Mouse (Mus musculus) ES-Bruce4 (cell line): ENCODE measurements around the gene Kank1. TPM values are rescaled to one million over a fixed set of nuclear protein-coding genes. Genes with fewer than 3 reads are reported as not detected.

Experiments
- H3K27ac ChIP-seq: 2 replicates; pipeline ENCODE4 v1.5.1; 2012; ENCODE audit warnings: low read length, inconsistent platforms; ENCODE audit not compliant: insufficient read depth
- H3K27me3 ChIP-seq: 2 replicates; pipeline ENCODE4 v1.6.1; 2012; ENCODE audit warnings: mild to moderate bottlenecking, low read length, inconsistent platforms; ENCODE audit not compliant: control insufficient read depth, poor library complexity, insufficient read depth, severe bottlenecking
- H3K36me3 ChIP-seq: 2 replicates; pipeline ENCODE4 v1.6.1; 2012; ENCODE audit warnings: inconsistent platforms, mild to moderate bottlenecking, low read length, moderate library complexity; ENCODE audit not compliant: control insufficient read depth, poor library complexity, insufficient read depth, severe bottlenecking
- H3K4me1 ChIP-seq: one replicate; pipeline ENCODE4 v1.8.1; 2011; ENCODE audit warnings: low read length; ENCODE audit not compliant: control insufficient read depth, insufficient read depth
- H3K4me3 ChIP-seq: 2 replicates; pipeline ENCODE4 v1.5.1; 2011; ENCODE audit warnings: low read depth, mild to moderate bottlenecking, low read length
- H3K9ac ChIP-seq: 2 replicates; pipeline ENCODE4 v1.6.1; 2012; ENCODE audit warnings: low read depth, mild to moderate bottlenecking, inconsistent platforms; ENCODE audit not compliant: poor library complexity, severe bottlenecking
- H3K9me3 ChIP-seq: replicated peaks from 2 replicates; pipeline ENCODE4 v1.6.1; 2012; ENCODE audit warnings: mild to moderate bottlenecking, low read length, inconsistent platforms; ENCODE audit not compliant: control insufficient read depth, poor library complexity, insufficient read depth, severe bottlenecking
- CTCF ChIP-seq: IDR thresholded peaks from one replicate; pipeline ENCODE4 v1.8.1; 2011; ENCODE audit warnings: low read depth, low read length
- EP300 ChIP-seq: IDR thresholded peaks from 2 replicates; pipeline ENCODE4 v1.6.1; 2011; ENCODE audit warnings: low read depth, low read length; ENCODE audit not compliant: insufficient read depth
- POLR2A ChIP-seq: IDR thresholded peaks from one replicate; pipeline ENCODE4 v1.8.1; 2011; ENCODE audit warnings: low read length; ENCODE audit not compliant: insufficient read depth
- polyA plus RNA-seq: library from polyadenylated mRNA; stranded (reverse); fragments of >200 nt; gene quantifications from 2 replicates; pipeline ENCODE4 v1.2.4, GENCODE M21; 2011; ENCODE audit warnings: low read depth; ENCODE audit not compliant: missing spikeins, insufficient read depth, insufficient read length

Gene Kank1
- polyA plus RNA-seq, 1 experiment, result 44.1 TPM

DNA sequence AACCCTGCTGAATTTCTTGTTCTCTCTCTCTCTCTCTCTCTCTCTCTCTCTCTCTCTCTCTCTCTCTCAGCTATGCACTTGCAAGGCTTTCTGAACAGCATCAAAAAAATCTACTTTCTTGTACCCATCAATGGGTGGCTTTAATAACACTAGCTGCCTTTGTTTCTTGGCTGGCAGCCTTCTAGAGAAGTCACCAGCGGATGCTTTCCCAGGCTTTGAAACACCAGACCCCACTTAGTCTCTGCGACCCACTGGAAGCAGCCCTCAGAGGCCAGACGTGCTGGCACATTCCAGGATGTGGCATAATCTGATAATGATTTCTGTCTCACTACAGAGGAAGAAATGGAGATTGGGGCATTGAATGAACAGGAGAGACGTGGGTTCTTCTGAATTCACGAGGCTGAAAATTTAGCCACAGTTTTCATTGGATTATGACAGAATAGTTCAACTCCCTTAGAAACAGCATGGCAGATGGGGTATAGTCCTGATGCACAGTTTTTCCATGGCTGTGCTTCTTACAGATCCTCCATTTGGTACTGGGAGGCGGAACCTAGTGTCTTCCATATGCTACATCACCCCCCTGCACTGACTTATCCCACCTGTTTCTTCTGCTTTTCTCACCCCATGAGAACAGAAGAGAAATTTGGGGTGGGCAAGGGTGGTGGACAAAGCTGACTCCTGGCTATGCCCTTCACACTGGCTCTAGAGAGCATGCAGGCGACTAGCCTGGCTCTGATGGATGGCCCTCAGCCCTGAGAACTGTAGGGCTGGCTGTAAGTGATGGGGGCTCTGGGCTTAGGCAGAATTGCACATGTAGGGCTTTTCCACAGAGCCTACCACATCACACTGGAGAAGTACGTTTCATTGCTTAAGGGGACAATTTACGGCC, 88.6 kb downstream of the Kank1 start:
- Histone ChIP-seq H3K36me3 (no peaks in the 10 kb centered on the region), H3K27me3 (no peaks in the 10 kb centered on the region), H3K9ac (no peak overlapping the region), H3K4me3 (no peak overlapping the region), H3K4me1 (no peaks in the 10 kb centered on the region), H3K9me3 (no peaks in the 10 kb centered on the region), H3K27ac (no peak overlapping the region)
- no peak for TF ChIP-seq POLR2A
- TF ChIP-seq EP300, result no peak
- no peak for TF ChIP-seq CTCF

DNA sequence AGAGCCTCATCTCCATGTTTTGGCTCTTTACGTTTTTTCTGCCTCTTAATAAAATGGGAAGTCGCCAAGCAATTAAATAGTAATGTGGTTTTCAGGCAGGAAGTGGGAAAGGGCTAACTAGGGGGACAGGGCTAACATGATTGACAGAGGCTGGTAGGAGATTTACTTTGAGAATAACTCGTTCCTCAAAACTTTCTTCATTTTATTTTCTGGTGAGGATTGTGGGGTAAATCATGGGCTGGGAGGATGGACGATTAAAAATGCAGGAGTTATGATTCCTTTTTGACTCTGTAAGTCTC, 89.2 kb downstream of the Kank1 start:
- H3K4me1 ChIP-seq, result no peaks in the 10 kb centered on the region
- no peak for TF ChIP-seq CTCF
- no peak for TF ChIP-seq POLR2A
- no peak for TF ChIP-seq EP300
- no peak overlapping the region for H3K27ac ChIP-seq
- no peaks in the 10 kb centered on the region for H3K27me3 ChIP-seq
- no peak overlapping the region for H3K4me3 ChIP-seq
- H3K9me3 ChIP-seq, result no peaks in the 10 kb centered on the region
- H3K9ac ChIP-seq, result no peak overlapping the region
- H3K36me3 ChIP-seq, result no peaks in the 10 kb centered on the region

DNA sequence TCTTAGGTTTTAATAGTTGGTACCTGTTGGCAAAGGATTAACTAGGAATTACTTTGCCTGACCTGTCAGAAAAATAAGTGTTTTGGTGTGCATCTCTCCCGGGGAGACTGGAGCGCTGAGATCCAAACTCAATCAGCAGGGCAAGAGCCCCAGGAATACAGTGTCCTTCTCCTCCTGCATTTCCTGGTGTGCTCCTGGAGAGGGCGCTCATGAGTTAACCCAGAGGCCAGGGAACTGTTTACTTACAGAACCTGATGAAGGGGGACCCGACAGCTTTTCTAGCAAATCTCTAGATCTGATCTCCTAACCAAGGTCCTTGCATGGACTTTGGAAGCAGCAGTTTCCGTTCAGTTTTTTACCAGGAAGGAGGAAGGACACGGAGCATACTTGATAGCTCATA, 90.9 kb downstream of the Kank1 start:
- Histone ChIP-seq H3K4me3 (no peak overlapping the region), H3K36me3 (no peaks in the 10 kb centered on the region), H3K9me3 (no peaks in the 10 kb centered on the region), H3K4me1 (no peaks in the 10 kb centered on the region), H3K27me3 (no peaks in the 10 kb centered on the region), H3K27ac (no peak overlapping the region), H3K9ac (no peak overlapping the region)
- TF ChIP-seq POLR2A (no peak), CTCF (peak; percentile 59)

DNA sequence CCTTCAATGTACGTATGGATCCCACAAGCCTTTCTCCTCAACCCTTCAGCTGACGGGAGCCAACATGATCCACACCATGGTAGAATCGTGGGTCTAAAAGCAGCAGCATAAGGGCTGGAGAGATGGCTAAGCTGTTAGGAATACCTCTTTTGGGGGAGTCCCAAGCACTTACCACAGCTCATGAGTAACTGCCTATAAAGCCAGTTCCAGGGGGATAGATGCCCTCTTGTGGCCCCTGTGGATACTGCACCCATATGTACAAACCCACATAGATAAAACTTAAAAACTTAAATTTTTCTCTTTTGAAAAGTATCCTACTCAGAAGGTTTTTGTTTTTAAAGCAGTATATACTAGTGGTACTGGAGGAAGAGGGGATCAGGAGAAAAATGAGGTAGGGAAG, 97.6 kb downstream of the Kank1 start:
- Histone ChIP-seq H3K36me3 (no peaks in the 10 kb centered on the region), H3K4me1 (no peaks in the 10 kb centered on the region), H3K27me3 (no peaks in the 10 kb centered on the region), H3K9me3 (no peaks in the 10 kb centered on the region), H3K4me3 (no peak overlapping the region), H3K27ac (no peak overlapping the region), H3K9ac (no peak overlapping the region)
- peak; percentile 32 for TF ChIP-seq CTCF
- no peak for TF ChIP-seq EP300

DNA sequence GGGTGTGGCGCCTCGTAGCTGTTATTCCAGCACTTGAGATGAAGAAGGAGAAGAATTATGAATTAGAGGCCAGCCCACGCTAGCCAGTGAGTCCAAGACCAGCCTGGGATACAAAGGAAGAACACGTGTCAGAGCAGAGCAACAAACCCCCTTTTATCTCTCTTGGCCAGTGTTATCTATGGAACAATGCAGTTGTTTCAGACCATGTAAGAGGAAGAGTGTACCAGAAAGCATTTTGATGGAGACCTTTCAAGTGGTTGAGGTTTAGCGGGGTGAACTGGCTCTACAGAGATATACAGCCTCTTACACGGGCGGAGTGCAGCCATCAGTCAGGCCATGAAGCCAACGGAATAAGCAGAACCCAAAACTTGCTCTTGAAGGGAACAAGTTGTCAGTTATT, 100.0 kb downstream of the Kank1 start:
- Histone ChIP-seq H3K36me3 (no peaks in the 10 kb centered on the region), H3K4me1 (no peaks in the 10 kb centered on the region), H3K9me3 (no peaks in the 10 kb centered on the region), H3K27me3 (no peaks in the 10 kb centered on the region), H3K27ac (no peak overlapping the region), H3K4me3 (no peak overlapping the region), H3K9ac (no peak overlapping the region)
- TF ChIP-seq POLR2A (no peak), EP300 (no peak), CTCF (no peak)

DNA sequence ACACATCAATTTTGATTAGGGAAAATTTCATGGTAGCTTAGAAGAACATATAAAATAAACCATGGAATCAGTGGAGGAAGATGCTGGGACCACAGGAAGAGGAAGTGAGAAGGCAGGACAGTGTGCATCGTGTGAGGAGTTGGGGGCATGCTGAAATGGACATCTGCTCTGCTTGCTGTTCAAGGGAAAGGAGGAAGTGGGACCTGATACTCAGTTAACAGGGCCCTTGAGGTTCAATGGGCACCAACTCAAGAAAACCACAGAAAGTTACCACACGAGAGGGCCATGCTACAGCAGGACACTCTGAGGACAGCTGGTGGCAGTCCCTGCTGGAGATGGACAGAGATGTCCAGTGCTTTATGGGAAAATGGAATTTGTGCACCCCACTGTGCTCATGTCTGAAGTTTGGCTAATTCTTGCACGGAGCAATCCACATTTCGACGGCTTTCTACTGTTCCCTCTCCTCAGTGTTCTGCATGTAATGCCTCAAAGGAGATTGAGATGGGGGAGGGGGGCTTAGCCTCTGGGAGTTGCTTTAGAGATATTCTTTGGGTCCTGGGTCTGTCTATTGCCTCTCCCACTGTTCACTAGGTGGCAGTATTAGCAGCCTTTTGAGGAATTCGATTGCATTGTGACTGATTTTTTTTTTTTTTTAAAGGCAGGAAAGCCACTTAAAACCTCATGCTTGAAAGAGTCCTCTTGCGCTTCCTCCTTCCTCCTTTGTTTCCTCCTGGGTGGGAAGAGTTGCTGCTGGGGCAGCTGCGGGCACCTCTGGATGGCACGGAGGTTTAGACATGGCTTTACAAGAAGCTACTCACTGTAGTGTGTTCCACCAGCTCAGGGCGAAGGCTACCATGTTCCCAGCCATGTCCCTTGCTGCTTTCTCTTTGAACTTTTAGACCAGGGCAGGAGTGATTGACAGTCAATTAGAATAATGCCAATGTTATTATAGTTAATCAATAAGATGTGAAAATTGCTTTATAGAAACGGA, 104.2 kb downstream of the Kank1 start:
- H3K27ac ChIP-seq, result no peak overlapping the region

More for the DNA sequence above, 104.2 kb downstream of the Kank1 start:
- no peaks in the 10 kb centered on the region for H3K9me3 ChIP-seq
- no peak overlapping the region for H3K9ac ChIP-seq
- H3K36me3 ChIP-seq, result no peaks in the 10 kb centered on the region
- no peak overlapping the region for H3K4me3 ChIP-seq
- no peaks in the 10 kb centered on the region for H3K27me3 ChIP-seq
- no peak for TF ChIP-seq CTCF
- TF ChIP-seq POLR2A, result no peak
- H3K4me1 ChIP-seq, result peaks cover 1% of the 10 kb centered on the region
